In the genomic region with DNA sequence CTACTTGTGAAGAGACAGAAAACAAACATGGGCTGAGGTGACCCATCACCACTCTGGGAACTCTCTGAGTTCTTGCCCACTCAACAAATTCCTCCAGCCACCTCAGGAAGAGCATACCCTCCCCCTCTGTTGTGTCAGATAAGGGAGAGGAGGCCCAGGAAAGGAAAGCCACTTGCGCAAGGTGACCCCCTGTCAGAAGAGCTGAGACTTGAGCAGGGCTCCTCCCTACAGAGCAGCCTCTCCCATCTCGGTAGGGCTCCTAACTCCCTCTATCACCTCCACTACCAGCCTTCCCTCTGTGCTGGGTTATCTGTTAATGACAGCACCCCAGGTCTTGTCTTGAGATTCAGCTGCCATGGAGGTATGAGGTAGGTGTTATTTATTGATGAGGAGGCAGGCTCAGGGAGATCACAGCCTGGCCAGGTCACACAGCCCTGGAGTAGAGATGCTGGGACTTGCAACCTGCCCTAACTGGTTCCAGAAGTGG, we compare ENCODE assay signal across 14 mouse cellular contexts. TPM values are rescaled to one million over a fixed set of nuclear protein-coding genes. Genes with fewer than 3 reads are reported as not detected.
DNase-seq lines count a peak whose midpoint lies in the region; ATAC-seq and TF ChIP-seq lines count a peak whose summit lies in the region.
"Had no signal": no experiment of that assay in that cellular context is flagged by ENCODE, and none has a peak within 500 bp of the region (broad histone marks: within the 10 kb centered on the region; RNA-seq: fewer than 3 reads in every experiment).

No protein-coding gene starts in this region.

- H3K4me2 ChIP-seq in heart, postnatal 0 days (ENCODE audit: low read depth, low read length): no peak overlapping the region
- peak overlapping the region; percentile 30; the same call in 1 of the 2 replicates for H3K4me2 ChIP-seq in liver, embryonic 11.5 days
- H3K4me2 ChIP-seq: hindbrain, embryonic 14.5 days had no signal

- no peaks in the 10 kb centered on the region for H3K27me3 ChIP-seq in heart, postnatal 0 days (ENCODE audit: control insufficient read depth, insufficient read depth, low read length)
- H3K27me3 ChIP-seq in liver, embryonic 11.5 days (replicated peaks; ENCODE audit: control insufficient read depth, insufficient read depth, low read length): no peaks in the 10 kb centered on the region
- H3K27me3 ChIP-seq: CH12.LX had no signal

- no peak overlapping the region for H3K9ac ChIP-seq in heart, postnatal 0 days (replicated peaks; ENCODE audit: low read depth, low read length)
- H3K9ac ChIP-seq in liver, embryonic 11.5 days (ENCODE audit: low read depth, low read length): no peak overlapping the region
- H3K9ac ChIP-seq: hindbrain, embryonic 14.5 days had no signal

- H3K9me3 ChIP-seq in heart, postnatal 0 days (replicated peaks; ENCODE audit: control insufficient read depth, low read length): no peaks in the 10 kb centered on the region
- H3K9me3 ChIP-seq in liver, embryonic 11.5 days (ENCODE audit: control insufficient read depth, low read length): no peaks in the 10 kb centered on the region

- no peak overlapping the region; the same call in 1 of the 2 replicates for H3K27ac ChIP-seq in heart, postnatal 0 days (ENCODE audit: low read depth)
- H3K27ac ChIP-seq in liver, embryonic 11.5 days (ENCODE audit: low read depth, low read length): peak overlapping the region; percentile 86
- H3K27ac ChIP-seq: hindbrain, embryonic 14.5 days; kidney, postnatal 0 days had no signal

- TF ChIP-seq EP300 in heart, postnatal 0 days (IDR thresholded peaks at IDR 0.05; ENCODE audit: low read depth): no peak

- 29% methylated on average over 2 of the region's 2 CpGs for WGBS in heart, postnatal 0 days
- 28% methylated on average over 2 of the region's 2 CpGs for WGBS in liver, embryonic 11.5 days

- no peaks in the 10 kb centered on the region for H3K36me3 ChIP-seq in heart, postnatal 0 days (replicated peaks; ENCODE audit: control insufficient read depth, insufficient read depth, low read length)
- H3K36me3 ChIP-seq in liver, embryonic 11.5 days (ENCODE audit: control insufficient read depth, insufficient read depth, low read length): no peaks in the 10 kb centered on the region

- peak; percentile 24 for DNase-seq in heart, postnatal 0 days (ENCODE audit: low spot score)
- DNase-seq in heart, adult 8-10 months (ENCODE audit: low spot score): no peak
- peak; percentile 30 to 38 for DNase-seq in urinary bladder, postnatal 36 days (ENCODE audit: low spot score in 2 of 2)
- DNase-seq in urinary bladder, adult 2 months (ENCODE audit: low spot score): no peak
- DNase-seq in liver, embryonic 11.5 days (ENCODE audit: low spot score): no peak
- DNase-seq in yolk sac, embryonic 10.5 days (ENCODE audit: low spot score): peak; percentile 89
- DNase-seq in Muller cell, postnatal 12 days (ENCODE audit: inconsistent ontology term): no peak
- DNase-seq in testis, postnatal 14 days (ENCODE audit: low spot score): no peak
- DNase-seq: cerebellum, postnatal 36 days; spleen, adult 18-20 months; thymus, postnatal 4 days had no signal

- H3K4me1 ChIP-seq in heart, postnatal 0 days (ENCODE audit: control insufficient read depth, insufficient read depth): peaks cover 20% of the 10 kb centered on the region
- peaks cover 45% of the 10 kb centered on the region for H3K4me1 ChIP-seq in liver, embryonic 11.5 days (replicated peaks; ENCODE audit: control insufficient read depth, insufficient read depth, low read length)

- TF ChIP-seq CTCF in heart, postnatal 0 days (IDR thresholded peaks at IDR 0.05; ENCODE audit: low read depth): no peak

- peak; percentile 59 for ATAC-seq in heart, postnatal 0 days (ENCODE audit: insufficient read depth, low read depth)
- ATAC-seq in liver, embryonic 11.5 days (replicated peaks; ENCODE audit: low FRiP score): peak; percentile 99

- H3K4me3 ChIP-seq in heart, postnatal 0 days (ENCODE audit: low read depth, low read length): no peak overlapping the region
- H3K4me3 ChIP-seq in liver, embryonic 11.5 days (ENCODE audit: low read depth, low read length): no peak overlapping the region

RNA-seq across cellular contexts. Expression of a gene that starts 57.6 kb away (rescaled TPM):
- total RNA-seq in heart, postnatal 0 days (2014; rRNA removed; ENCODE audit: low replicate concordance): 93.0 and 120 TPM in 2 replicates
- polyA plus RNA-seq in heart, postnatal 0 days (2015; fragmentation: Nextera tagmentation; extraction: Ambion mirVana): 19.0 and 19.7 TPM in 2 replicates
- 10 to 100 TPM; 12.6 to 22.5 (median 14.9) TPM for total RNA-seq in heart, adult 8-10 months (2022)
- polyA plus RNA-seq in urinary bladder, adult 2 months (2012; rRNA removed): 36.2 and 38.7 TPM in 2 replicates
- 150 and 153 TPM in 2 replicates for polyA plus RNA-seq in liver, embryonic 11.5 days (2014; fragmentation: Nextera tagmentation; extraction: Ambion mirVana)

Comparison
In these comparisons a context has a peak if more than half of its experiments do, and no peak if none do; other contexts are left out.
1. DNase-seq: peak in heart, postnatal 0 days (single experiment), urinary bladder, postnatal 36 days (2 of 2) and yolk sac, embryonic 10.5 days (single experiment); none in heart, adult 8-10 months (single experiment), urinary bladder, adult 2 months (single experiment), liver, embryonic 11.5 days (single experiment), Muller cell, postnatal 12 days (single experiment) and testis, postnatal 14 days (single experiment).